Mouse (Mus musculus): Measurements from ENCODE around the gene Ifitm7. TPM values are rescaled to one million over a fixed set of nuclear protein-coding genes. Genes with fewer than 3 reads are reported as not detected.

Ifitm7 gene
- total and polyA plus RNA-seq, 3 experiments: not detected

GRCm38 (mm10) chr16:13940139-13940846 lies 46.4 kb downstream of the Ifitm7 start:
- peaks cover 0 to 4% of the 10 kb centered on the region in 2 experiments; a peak in 2 of 4 replicates for H3K36me3 ChIP-seq (ENCODE audit: control insufficient read depth in 1 of 2, insufficient read depth in 2 of 2, low read length in 2 of 2)
- no peak for TF ChIP-seq MAX (IDR thresholded peaks at IDR 0.05; ENCODE audit: low read length)
- no peak for TF ChIP-seq SIN3A (IDR thresholded peaks at IDR 0.05; ENCODE audit: low read length)
- no peak for TF ChIP-seq ZMIZ1 (IDR thresholded peaks at IDR 0.05; ENCODE audit: low read depth, low read length)
- TF ChIP-seq TCF12 (IDR thresholded peaks at IDR 0.05; ENCODE audit: low read depth, low read length): no peak
- TF ChIP-seq ETS1 (IDR thresholded peaks at IDR 0.05; ENCODE audit: low read depth, low read length): no peak
- no peak for TF ChIP-seq GABPA (IDR thresholded peaks at IDR 0.05; ENCODE audit: low read depth, low read length)
- TF ChIP-seq ZC3H11A (IDR thresholded peaks at IDR 0.05; ENCODE audit: low read depth, low read length): no peak
- TF ChIP-seq USF1 (IDR thresholded peaks at IDR 0.05; ENCODE audit: low read depth, low read length): no peak
- no peak for TF ChIP-seq GATA1 (IDR thresholded peaks at IDR 0.05; ENCODE audit: low read depth, low read length)
- TF ChIP-seq POLR2AphosphoS2 (IDR thresholded peaks at IDR 0.05; ENCODE audit: low read length): no peak
- no peak for TF ChIP-seq TAL1 (IDR thresholded peaks at IDR 0.05; ENCODE audit: low read length)
- no peak for TF ChIP-seq ZNF384 (IDR thresholded peaks at IDR 0.05; ENCODE audit: low read depth, low read length)
- TF ChIP-seq EP300 (IDR thresholded peaks at IDR 0.05; ENCODE audit: low read depth in 1 of 2, low read length in 2 of 2): no peak
- H3K4me3 ChIP-seq (ENCODE audit: control insufficient read depth in 1 of 2, insufficient read depth in 1 of 2, low read depth in 2 of 2, low read length in 2 of 2): no peak overlapping the region
- H3K9me3 ChIP-seq (replicated peaks; ENCODE audit: insufficient read depth, low read length): no peaks in the 10 kb centered on the region
- H3K27ac ChIP-seq (ENCODE audit: control insufficient read depth, low read depth, low read length): no peak overlapping the region
- H3K27me3 ChIP-seq (ENCODE audit: control insufficient read depth in 1 of 2, insufficient read depth in 2 of 2, low read length in 2 of 2): no peaks in the 10 kb centered on the region
- H3K4me1 ChIP-seq (ENCODE audit: control insufficient read depth in 1 of 2, insufficient read depth in 2 of 2, low read length in 2 of 2): peaks cover 0 to 2% of the 10 kb centered on the region in 2 experiments; a peak in 1 of 4 replicates
- no peak for DNase-seq (ENCODE audit: low read depth, low spot score)
- H3K9ac ChIP-seq (ENCODE audit: control insufficient read depth, low read depth, low read length, poor library complexity, severe bottlenecking): no peak overlapping the region
- H3K79me2 ChIP-seq (ENCODE audit: control insufficient read depth, insufficient read depth, low read length, poor library complexity): no peaks in the 10 kb centered on the region

Other genes with a start within 250 kb of the Ifitm7 start
- 78.6 and 92.8 TPM in 2 replicates for gene Rrn3, start 206.2 kb downstream of the Ifitm7 start, total RNA-seq (2012; rRNA removed)
- 10 to 100 TPM in 1 of 2 experiments, not detected in 1; 60.0 TPM for gene Rrn3, start 206.2 kb downstream of the Ifitm7 start, polyA plus RNA-seq (2012; ENCODE audit: insufficient read depth in 1 of 2, insufficient read length in 2 of 2, low read depth in 1 of 2, low replicate concordance in 2 of 2, missing spikeins in 1 of 2)
- gene Ntan1, start 168.0 kb downstream of the Ifitm7 start, total RNA-seq (2012; rRNA removed): 38.3 and 40.4 TPM in 2 replicates
- gene Ntan1, start 168.0 kb downstream of the Ifitm7 start, polyA plus RNA-seq (2012; ENCODE audit: insufficient read depth in 1 of 2, insufficient read length in 2 of 2, low read depth in 1 of 2, low replicate concordance in 2 of 2, missing spikeins in 1 of 2): 10 to 100 TPM in 1 of 2 experiments, not detected in 1; 57.4 TPM
- 36.0 and 37.4 TPM in 2 replicates for gene Pdxdc1, start 83.8 kb downstream of the Ifitm7 start, total RNA-seq (2012; rRNA removed)
- gene Pdxdc1, start 83.8 kb downstream of the Ifitm7 start, polyA plus RNA-seq (2012; ENCODE audit: insufficient read depth in 1 of 2, insufficient read length in 2 of 2, low read depth in 1 of 2, low replicate concordance in 2 of 2, missing spikeins in 1 of 2): 10 to 100 TPM in 1 of 2 experiments, not detected in 1; 64.2 TPM
- gene Mpv17l, start 83.7 kb downstream of the Ifitm7 start, total RNA-seq (2012; rRNA removed): 0.77 and 1.2 TPM in 2 replicates
- gene Mpv17l, start 83.7 kb downstream of the Ifitm7 start, polyA plus RNA-seq (2012; ENCODE audit: insufficient read depth in 1 of 2, insufficient read length in 2 of 2, low read depth in 1 of 2, low replicate concordance in 2 of 2, missing spikeins in 1 of 2): 1 to 10 TPM in 1 of 2 experiments, not detected in 1; 2.3 TPM
- 0.04 TPM in 1 of 2 replicates, not detected in the other for gene 2900011O08Rik, start 284 bp downstream of the Ifitm7 start, total RNA-seq (2012; rRNA removed)
- not detected for gene 2900011O08Rik, start 284 bp downstream of the Ifitm7 start, polyA plus RNA-seq (2012; ENCODE audit: insufficient read depth in 1 of 2, insufficient read length in 2 of 2, low read depth in 1 of 2, low replicate concordance in 2 of 2, missing spikeins in 1 of 2)
- 25.2 and 25.8 TPM in 2 replicates for gene Nde1, start 176.4 kb upstream of the Ifitm7 start, total RNA-seq (2012; rRNA removed)
- gene Nde1, start 176.4 kb upstream of the Ifitm7 start, polyA plus RNA-seq (2012; ENCODE audit: insufficient read depth in 1 of 2, insufficient read length in 2 of 2, low read depth in 1 of 2, low replicate concordance in 2 of 2, missing spikeins in 1 of 2): 10 to 100 TPM in 1 of 2 experiments, not detected in 1; 42.5 TPM
- gene Marf1, start 176.5 kb upstream of the Ifitm7 start, total RNA-seq (2012; rRNA removed): 8.7 and 9.3 TPM in 2 replicates
- 10 to 100 TPM in 1 of 2 experiments, not detected in 1; 16.2 TPM for gene Marf1, start 176.5 kb upstream of the Ifitm7 start, polyA plus RNA-seq (2012; ENCODE audit: insufficient read depth in 1 of 2, insufficient read length in 2 of 2, low read depth in 1 of 2, low replicate concordance in 2 of 2, missing spikeins in 1 of 2)